Mouse (Mus musculus): ENCODE results near the gene G6pc.
A peak's percentile ranks its signal among the peaks of the same experiment; 100 is the strongest.
"Not testable (repeated sequence)": the region's sequence is repeated elsewhere in the genome, so short reads cannot be mapped to it uniquely, and the experiment has no call there.

The G6pc gene

DNA sequence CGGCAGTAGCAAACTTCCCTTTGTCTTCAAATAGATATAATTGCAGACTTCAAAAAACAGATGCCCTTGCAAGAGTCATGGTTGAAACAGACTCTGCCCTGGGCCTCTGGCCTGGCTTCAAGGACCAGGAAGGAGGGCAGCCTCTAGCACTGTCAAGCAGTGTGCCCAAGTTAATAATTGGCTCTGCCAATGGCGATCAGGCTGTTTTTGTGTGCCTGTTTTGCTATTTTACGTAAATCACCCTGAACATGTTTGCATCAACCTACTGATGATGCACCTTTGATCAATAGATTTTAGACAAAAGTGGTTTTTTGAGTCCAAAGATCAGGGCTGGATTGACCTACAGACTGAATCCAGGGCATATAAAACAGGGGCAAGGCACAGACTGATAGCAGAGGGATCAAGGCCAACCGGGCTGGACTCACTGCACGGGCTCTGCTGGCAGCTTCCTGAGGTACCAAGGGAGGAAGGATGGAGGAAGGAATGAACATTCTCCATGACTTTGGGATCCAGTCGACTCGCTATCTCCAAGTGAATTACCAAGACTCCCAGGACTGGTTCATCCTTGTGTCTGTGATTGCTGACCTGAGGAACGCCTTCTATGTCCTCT is at the start of gene G6pc:
G6pc (plus strand) TSS at position 236 of the 610 bp plus-strand sequence.
- no peak for DNase-seq (ENCODE audit: low spot score in 2 of 2)

DNA sequence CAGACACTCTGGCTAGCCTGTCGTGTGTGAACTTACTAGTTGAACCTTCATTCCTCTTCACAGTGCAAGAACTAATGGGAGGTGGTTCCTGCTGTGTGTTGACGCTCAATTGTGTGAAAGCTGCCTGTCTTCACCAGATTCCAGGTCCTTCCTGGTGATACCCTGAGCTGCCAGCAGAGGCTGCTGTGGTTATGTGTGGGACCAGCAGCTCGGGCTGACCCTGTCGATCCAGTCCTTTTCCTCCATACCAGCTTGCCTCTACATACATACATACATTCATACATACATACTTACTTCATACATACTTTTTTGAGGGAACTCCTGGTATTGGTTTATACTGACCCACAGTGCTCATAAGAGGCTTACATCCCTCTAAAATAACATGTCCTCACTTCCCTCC is 43.8 kb upstream of the G6pc start:
- peak; percentile 48 to 77 for DNase-seq (ENCODE audit: low spot score in 2 of 2)

DNA sequence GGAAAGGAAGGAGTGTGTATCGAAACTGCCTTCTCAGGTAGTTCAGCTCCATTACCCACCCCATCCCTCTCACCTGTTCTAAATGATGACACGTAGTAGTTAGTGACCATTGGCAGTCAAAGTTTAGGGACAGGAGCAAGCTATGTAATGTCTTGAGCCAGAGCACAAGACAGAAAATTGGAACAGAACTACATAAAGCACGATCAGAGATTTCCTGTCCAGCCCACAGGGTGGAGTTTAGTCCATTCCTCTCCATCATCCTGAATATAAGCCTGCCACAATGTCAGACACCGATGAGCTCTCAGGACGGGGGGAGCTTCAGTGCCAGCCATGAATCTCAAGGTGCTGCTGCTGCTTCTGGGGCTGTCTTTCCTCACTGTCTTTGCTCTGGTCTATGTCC is 42.6 kb upstream of the G6pc start, which contains the start of gene Aoc2:
Aoc2 (plus strand) TSS at position 301 of the 400 bp plus-strand sequence.
- DNase-seq (ENCODE audit: low spot score in 2 of 2), result no peak

DNA sequence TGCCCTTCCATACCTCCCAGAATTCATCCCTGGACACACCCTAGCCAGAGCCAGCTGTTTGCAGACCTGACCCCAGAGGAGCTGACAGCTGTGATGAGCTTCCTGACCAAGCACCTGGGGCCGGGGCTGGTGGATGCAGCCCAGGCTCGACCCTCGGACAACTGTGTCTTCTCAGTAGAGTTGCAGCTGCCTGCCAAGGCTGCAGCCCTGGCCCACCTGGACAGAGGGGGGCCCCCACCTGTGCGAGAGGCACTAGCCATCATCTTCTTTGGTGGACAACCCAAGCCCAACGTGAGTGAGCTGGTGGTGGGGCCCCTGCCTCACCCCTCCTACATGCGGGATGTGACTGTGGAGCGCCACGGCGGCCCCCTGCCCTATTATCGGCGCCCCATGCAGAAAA is 42.2 kb upstream of the G6pc start:
- DNase-seq (ENCODE audit: low spot score in 2 of 2), result not testable (repeated sequence)

DNA sequence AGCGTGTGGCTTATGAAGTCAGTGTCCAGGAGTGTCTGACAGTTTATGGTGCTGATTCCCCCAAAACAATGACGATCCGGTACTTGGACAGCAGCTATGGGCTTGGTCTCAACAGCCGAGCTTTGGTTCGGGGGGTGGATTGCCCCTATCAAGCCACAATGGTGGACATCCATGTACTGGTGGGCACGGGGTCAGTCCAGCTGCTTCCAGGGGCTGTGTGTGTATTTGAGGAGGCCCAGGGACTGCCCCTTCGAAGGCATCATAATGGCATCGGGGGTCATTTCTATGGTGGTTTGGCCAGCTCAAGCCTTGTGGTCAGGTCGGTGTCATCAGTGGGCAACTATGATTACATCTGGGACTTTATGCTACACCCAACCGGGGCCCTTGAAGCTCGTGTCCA is 41.2 kb upstream of the G6pc start:
- no peak for DNase-seq (ENCODE audit: low spot score in 2 of 2)

DNA sequence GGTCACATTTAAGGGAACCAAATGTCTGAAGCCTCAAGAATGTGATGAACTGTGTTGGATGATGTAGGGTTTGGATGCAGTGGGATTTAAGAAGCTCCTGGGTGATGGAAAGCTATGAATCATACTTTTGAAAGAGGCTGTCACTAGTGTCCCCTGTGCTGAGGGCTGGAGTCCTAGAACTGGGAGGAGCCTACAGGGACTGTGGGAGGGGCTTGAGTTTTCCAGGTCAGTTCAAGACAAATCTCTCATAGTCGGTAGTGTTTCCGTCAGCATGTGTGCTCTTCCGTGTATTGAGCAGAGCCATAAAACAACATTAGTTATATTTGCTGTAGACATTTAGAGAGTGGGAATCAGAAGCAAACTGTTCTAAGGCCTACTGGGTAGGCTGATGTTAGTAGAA is 40.0 kb upstream of the G6pc start:
- DNase-seq (ENCODE audit: low spot score in 2 of 2), result no peak

DNA sequence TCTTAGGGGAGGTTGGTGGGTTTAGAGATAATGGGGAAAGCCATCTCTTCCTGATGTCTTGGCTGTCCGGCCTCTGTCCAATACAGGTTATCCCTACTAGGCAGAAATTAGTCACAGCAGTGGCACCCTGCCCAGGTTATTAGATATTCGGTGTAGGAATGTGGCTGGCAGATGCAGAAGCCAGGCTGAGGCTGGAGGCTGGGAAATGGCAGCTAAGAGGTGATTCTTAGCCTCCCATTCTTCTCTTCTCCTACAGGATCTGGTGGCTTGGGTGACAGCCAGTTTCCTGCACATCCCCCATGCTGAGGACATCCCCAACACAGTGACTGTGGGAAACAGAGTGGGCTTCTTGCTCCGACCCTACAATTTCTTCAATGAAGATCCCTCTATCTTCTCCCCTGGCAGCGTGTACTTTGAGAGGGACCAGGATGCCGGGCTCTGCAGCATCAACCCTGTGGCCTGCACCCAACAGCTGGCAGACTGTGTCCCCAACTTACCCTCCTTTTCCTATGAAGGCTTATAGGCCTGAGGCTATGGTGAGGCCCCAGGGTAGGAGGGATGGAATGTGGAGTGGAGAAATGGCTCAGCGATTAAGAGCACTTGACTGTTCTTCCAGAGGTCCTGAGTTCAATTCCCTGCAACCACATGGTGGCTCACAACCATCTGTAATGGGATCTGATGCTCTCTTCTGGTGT is 38.3 kb upstream of the G6pc start:
- no peak for DNase-seq (ENCODE audit: low spot score in 2 of 2)

DNA sequence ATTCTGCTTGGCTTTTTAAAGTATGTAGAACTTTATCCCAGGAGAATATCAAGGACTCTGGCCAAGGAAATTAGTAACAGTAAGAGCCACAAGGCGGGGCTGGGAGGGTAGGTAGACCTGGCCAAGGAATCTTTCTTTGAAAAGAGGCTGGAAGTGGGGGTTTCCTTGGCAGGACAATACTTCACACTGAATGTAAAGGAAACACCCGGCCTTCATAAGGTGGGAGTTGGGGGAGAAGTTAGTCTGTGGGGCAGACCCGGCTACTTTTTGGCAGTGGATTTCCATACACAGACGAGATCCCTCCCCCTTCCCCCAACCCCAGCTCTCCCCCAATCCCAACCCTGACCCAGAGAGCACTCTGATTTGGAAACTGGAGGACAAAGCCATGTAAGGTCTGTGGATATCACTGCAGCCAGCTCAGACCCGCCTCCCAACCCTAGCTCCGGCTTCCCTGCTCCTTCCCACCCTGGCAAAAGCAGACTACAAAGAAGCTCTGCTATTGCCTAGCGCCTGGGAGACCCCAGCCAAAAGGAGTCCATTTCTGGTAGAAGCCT is 36.9 kb upstream of the G6pc start, which contains the start of gene Aoc3:
Aoc3 (plus strand) TSS at position 235 of the 554 bp plus-strand sequence.
- DNase-seq (ENCODE audit: low spot score in 2 of 2), result no peak

DNA sequence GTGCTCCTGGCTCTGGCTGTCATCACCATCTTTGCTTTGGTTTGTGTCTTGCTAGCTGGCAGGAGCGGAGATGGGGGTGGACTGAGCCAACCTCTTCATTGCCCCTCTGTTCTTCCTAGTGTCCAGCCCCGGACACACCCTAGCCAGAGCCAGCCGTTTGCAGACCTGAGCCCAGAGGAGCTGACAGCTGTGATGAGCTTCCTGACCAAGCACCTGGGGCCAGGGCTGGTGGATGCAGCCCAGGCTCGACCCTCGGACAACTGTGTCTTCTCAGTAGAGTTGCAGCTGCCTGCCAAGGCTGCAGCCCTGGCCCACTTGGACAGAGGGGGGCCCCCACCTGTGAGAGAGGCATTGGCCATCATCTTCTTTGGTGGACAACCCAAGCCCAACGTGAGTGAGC is 36.4 kb upstream of the G6pc start:
- not testable (repeated sequence) for DNase-seq (ENCODE audit: low spot score in 2 of 2)

DNA sequence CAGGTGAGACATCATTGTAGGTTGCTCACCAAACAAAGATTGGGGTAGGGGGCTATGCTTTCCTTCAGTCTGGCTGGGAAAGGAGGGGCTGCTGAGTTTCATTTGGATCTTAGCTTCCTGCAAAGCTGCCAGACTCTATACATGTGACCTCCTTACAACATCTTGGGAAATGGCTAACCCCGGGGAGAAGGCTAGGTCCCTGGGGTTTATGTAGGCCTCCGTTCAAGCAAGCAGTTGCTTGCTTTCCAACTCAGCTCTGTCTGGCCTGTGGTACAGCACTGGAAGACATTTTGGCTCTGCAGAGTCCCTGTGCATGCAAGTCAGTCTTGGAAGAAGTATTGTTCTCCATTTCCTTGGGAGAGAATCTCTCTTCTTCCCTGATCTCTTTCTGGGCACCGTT is 34.8 kb upstream of the G6pc start:
- DNase-seq (ENCODE audit: low spot score in 2 of 2), result no peak

DNA sequence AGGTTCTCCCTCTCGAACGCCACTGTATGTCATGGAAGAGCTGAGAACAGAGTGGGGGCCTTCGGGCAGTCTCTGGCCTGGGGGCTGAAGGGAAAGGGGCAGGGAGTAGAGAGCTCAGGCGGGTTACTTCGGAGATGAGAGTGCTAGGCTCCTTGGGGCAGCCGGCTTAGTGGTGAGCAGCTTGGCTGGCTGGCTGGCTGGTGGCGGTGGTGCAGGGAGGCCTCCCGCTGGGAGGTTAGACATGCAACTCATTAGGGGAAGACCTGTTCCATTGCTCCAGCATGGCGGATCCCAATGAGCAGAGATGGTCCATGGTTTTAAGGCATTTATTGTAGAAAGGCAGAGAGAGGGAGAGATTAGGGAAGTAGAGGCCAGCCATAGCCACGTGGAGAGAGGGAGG is 33.3 kb upstream of the G6pc start:
- no peak for DNase-seq (ENCODE audit: low spot score in 2 of 2)

DNA sequence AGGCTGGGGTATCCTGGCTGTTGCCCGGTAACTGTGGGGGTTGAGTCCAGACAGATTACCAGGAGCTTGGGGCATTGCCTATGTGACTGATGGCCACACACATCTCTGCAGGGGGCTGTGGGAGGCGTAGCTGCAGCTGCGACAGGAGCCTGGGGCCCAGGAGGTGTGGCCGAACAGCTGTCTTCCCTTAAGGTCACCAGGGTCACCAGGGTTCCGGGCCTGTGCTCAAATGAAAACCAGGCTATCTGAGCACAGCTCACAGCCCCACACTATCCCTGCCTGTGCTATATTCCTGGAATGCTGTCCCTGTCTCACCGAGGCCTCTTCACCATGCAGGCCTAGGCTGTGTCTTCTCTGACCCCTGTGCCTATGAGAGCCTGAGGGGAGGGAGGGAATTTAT is 32.8 kb upstream of the G6pc start:
- no peak for DNase-seq (ENCODE audit: low spot score in 2 of 2)

DNA sequence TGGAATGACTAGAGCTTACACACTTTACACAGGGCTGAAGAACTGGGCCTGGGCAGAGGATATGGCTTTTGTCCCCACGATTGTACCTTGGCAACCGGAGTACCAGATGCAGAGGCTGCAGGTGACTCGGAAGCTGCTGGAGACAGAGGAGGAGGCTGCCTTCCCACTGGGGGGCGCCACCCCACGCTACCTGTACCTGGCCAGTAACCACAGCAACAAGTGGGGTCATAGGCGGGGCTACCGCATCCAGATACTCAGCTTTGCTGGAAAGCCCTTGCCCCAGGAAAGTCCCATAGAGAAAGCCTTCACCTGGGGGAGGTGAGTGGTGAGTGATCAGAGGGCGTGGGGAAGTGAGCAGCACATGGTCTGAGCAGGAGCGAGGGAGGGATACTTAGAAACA is 31.7 kb upstream of the G6pc start:
- DNase-seq (ENCODE audit: low spot score in 2 of 2), result no peak

DNA sequence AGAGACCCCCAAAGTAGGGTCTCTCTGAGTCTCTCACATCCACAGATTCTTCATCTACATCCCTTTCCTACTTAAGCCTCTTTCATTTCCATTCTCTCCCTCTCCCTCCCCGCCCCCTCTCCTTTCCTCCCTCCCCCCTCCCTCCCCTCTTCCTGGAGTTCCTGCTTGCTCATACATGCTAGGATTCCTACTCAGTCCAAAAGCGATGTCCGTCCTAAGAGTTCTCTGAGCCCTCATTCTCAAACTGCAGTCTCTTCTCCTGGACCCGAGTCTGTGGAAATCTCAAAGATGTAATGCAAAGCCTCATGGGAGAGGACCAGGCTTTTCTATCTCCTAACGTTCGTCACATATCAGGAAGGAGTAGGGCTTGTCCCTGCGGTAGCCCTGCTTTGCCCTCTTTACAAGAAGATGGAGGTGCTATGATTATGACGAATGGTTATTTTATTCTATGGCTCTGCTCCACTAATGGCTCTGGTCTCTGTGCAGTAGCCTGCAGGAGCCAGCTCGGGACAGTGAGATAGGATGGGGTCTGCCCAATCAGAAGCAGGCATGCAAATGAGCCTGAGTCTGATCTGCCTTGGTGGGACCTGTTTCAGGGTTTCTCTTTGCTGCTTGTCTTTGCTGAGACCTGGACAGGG is 29.1 kb upstream of the G6pc start:
- no peak for DNase-seq (ENCODE audit: low spot score in 2 of 2)

DNA sequence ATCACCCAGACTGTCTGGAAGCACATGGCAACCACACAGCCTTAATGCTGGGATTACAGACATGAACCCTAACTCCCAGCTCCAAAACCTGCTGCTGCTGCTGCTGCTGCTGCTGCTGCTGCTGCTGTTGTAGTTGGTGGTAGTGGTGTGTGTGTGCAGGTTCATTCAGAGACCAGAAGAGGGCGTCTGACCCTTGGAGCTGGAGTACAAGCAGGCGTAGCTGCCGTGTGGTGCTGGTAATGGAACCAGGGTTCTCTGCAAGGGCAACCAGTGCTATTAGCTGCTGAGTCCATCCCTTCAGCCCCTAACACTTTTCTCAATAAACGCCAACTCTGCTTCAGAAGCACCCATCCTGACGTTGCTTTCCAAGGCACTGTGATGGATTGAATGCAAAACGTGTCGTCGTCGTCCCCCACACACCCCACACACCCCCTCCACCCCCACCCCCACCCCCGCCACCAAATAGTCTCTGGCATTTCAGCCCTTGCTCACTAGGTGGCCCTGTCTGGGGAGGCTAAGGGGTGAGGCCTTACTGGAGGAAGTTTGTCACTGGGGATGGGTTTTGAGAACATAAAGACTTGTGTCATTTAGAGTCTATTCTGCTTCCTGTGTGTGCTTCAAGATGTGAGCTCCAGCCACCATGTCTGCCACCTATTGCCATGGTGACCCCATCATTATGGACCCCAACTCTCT is 20.1 kb upstream of the G6pc start:
- DNase-seq (ENCODE audit: low spot score in 2 of 2), result no peak

DNA sequence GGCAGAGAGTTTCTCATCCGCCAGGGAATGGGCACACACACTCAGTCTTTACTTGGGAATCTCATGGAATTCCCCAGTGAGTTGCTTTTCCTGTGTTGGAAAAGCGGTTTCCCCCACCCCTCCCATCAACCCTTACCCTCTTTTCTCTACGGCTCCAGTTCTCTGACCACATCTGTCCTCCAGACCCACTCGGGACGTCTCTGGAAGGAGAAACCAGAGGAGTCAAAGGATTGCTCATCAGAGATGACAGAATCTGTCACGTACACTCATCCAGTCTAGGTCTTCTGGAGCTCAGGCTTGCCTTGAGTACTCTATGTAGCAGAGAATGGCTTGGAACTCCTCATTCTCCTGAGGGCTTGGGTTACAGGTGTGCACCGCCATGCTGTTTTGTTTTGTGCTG is 18.6 kb upstream of the G6pc start:
- DNase-seq (ENCODE audit: low spot score in 2 of 2), result no peak

DNA sequence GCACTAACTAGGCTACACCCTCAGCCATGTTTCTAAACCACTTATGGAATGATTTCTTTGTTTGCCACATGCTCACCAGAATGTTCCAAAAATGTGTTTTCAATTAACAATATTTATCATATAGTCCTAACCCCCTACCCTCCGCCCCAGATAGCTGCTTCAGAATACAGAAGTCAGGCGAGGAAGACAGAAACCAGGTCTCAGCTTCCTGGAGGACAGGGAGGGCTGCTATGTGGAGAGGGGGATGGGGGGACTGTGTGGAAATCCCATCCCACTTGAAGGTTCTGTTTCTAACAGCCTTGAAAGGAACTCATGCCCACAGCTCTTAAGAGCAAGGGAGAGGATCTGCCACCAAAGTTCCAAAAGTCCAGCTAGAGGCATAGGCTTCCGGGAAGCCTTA is 18.1 kb upstream of the G6pc start:
- no peak for DNase-seq (ENCODE audit: low spot score in 2 of 2)

DNA sequence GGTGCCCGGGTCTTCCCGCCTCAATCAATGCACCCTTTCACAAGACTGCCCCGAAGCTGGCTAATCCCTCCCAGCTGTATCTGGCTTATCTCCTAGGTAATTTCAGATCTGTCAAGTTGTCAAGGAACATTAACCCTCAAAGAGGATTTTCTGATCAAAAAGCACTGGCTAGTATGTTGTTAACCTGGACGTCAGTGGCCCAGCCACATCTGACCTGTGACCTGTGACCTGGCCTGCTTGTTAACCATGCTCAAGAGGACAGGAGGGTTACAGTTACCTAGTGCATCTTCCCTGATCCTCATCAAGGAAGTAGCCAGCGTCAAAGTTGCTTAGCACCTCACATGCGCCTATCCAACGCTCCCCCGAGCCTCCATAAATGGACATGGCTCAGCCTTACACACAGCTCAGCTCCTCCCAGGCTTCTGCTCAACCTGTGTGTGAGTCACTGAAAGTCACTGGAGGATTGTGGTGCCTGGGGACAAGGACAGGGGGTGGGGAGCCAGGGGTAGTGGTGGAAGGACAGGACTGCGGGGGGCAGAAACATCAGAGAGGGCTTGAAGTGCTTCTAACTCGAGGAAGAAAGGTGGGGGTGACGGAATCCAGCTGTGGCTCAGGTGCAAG is 16.2 kb upstream of the G6pc start:
- DNase-seq (ENCODE audit: low spot score in 2 of 2), result no peak

DNA sequence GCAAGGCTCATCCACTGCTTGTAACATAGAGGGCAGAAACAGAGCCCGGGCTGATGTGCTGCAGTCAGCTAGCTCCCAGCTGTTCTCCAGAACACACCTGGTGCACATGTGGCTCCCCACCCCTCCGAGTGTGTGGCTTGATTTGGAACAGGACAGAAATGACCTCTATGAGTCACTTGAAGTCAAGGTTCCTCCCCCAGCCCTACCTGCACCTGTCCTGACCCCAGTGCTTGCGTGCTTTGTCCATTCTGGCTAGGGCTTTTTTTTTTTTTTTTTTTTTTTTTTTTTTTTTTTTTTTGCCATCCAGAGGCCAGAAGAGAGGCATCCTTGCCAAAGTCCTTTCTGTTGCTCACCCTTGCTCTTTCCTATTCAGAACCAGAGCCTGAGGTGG is 15.6 kb upstream of the G6pc start:
- no peak for DNase-seq (ENCODE audit: low spot score in 2 of 2)

DNA sequence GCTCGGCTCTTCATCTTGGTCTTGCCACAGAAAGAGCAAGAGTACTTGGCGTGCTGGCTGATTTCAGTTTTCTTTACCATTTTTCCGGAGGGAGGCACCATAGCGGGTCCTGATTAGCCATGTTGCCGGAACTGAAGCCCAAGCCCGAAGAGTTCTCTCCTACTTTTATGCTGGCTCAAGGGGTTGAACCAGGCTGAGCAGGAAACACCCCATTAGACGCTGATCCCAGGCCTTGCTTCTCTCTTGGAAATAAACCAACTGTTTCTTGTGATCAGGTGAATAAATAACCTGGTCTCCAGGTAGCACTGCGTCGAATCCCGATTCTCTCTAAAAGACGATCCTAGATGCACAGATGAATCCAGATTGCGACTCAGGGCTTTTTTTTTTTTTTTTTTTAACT is 13.9 kb upstream of the G6pc start:
- no peak for DNase-seq (ENCODE audit: low spot score in 2 of 2)

DNA sequence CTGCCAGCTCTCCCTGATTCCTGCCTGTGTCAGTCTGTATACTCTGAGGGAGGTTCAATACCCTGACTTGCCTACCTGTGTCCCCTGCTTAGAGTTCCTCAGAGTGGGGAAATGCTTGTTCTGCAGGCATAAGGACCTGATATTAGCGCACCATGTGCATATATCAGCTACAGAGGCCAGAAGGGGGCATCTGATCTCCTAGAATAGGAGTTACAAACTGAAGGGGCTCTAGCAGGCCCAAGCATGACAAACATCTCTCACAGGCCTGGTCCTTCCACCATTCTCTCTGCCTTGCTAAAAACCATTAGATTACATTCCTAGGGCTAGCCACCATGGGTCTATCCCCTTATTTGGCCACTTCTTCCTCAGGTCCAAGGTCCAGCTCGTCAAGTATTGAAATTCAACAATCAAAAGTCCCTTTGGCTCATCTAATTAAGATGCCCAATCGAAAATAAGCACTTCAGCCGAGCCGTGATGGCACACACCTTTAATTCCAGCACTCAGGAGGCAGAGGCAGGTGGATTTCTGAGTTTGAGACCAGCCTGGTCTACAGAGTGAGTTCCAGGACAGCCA is 12.8 kb upstream of the G6pc start:
- no peak for DNase-seq (ENCODE audit: low spot score in 2 of 2)
